Mouse (Mus musculus): ENCODE results near the gene Myo1d.
A peak's percentile ranks its signal among the peaks of the same experiment; 100 is the strongest.
"Not testable (repeated sequence)": the region's sequence is repeated elsewhere in the genome, so short reads cannot be mapped to it uniquely, and the experiment has no call there.

Myo1d gene

GRCm38 (mm10) chr11:80481409-80482050 lies 298.3 kb downstream of the Myo1d start:
- DNase-seq (ENCODE audit: low read depth, low spot score): no peak

GRCm38 (mm10) chr11:80479906-80480866 lies 299.6 kb downstream of the Myo1d start:
- no peak for DNase-seq (ENCODE audit: low read depth, low spot score)

GRCm38 (mm10) chr11:80479425-80479824 lies 300.4 kb downstream of the Myo1d start:
- no peak for DNase-seq (ENCODE audit: low read depth, low spot score)

GRCm38 (mm10) chr11:80478694-80479412 lies 301.0 kb downstream of the Myo1d start:
- DNase-seq (ENCODE audit: low read depth, low spot score): no peak

- no peak for DNase-seq (ENCODE audit: low read depth, low spot score)
Measured at GRCm38 (mm10) chr11:80477341-80478199, 302.3 kb downstream of the Myo1d start.

GRCm38 (mm10) chr11:80476222-80477189 lies 303.3 kb downstream of the Myo1d start, which contains the start of gene Cdk5r1:
TSS of gene Cdk5r1 (plus strand) at chr11:80477023.
- peak; percentile 92 for DNase-seq (ENCODE audit: low read depth, low spot score)

GRCm38 (mm10) chr11:80475544-80475943 lies 304.3 kb downstream of the Myo1d start:
- DNase-seq (ENCODE audit: low read depth, low spot score): no peak

GRCm38 (mm10) chr11:80474846-80475245 lies 305.0 kb downstream of the Myo1d start:
- DNase-seq (ENCODE audit: low read depth, low spot score): no peak

GRCm38 (mm10) chr11:80474175-80474691 lies 305.6 kb downstream of the Myo1d start:
- no peak for DNase-seq (ENCODE audit: low read depth, low spot score)

GRCm38 (mm10) chr11:80471836-80472605 lies 307.8 kb downstream of the Myo1d start:
- DNase-seq (ENCODE audit: low read depth, low spot score): no peak

- not testable (repeated sequence) for DNase-seq (ENCODE audit: low read depth, low spot score)
Measured at GRCm38 (mm10) chr11:80463605-80464130, 316.2 kb downstream of the Myo1d start.

- no peak for DNase-seq (ENCODE audit: low read depth, low spot score)
Measured at GRCm38 (mm10) chr11:80453198-80453597, 326.6 kb downstream of the Myo1d start.

- DNase-seq (ENCODE audit: low read depth, low spot score): no peak
Measured at GRCm38 (mm10) chr11:80452242-80452641, 327.6 kb downstream of the Myo1d start.

GRCm38 (mm10) chr11:80449859-80450258 lies 330.0 kb downstream of the Myo1d start:
- no peak for DNase-seq (ENCODE audit: low read depth, low spot score)

- DNase-seq (ENCODE audit: low read depth, low spot score): no peak
Measured at GRCm38 (mm10) chr11:80446916-80447315, 332.9 kb downstream of the Myo1d start.

Measured in forelimb bud, embryonic 11.5 days (tissue).